Mouse (Mus musculus): Measurements from ENCODE around the gene Nfib.

GRCm38 (mm10) chr4:82310924-82311734, 394.4 kb downstream of the Nfib start:
- no peak for TF ChIP-seq CTCF (IDR thresholded peaks at IDR 0.05; ENCODE audit: control insufficient read depth, insufficient read depth, low read length)
- no peak for TF ChIP-seq POLR2A (IDR thresholded peaks at IDR 0.05; ENCODE audit: borderline replicate concordance, control insufficient read depth, low read depth, low read length)

Measured in bone marrow, adult 2 months (tissue).